Mouse (Mus musculus): ENCODE results near the gene Pikfyve. TPM values are rescaled to one million over a fixed set of nuclear protein-coding genes. Genes with fewer than 3 reads are reported as not detected.

The Pikfyve gene
- 43.6 TPM for polyA plus RNA-seq (2015; fragmentation: Illumina TruSeq; extraction: RNeasy Lipid Tissue Mini Kit (QIAGEN cat#74804); ENCODE audit: insufficient read depth, low replicate concordance)

DNA sequence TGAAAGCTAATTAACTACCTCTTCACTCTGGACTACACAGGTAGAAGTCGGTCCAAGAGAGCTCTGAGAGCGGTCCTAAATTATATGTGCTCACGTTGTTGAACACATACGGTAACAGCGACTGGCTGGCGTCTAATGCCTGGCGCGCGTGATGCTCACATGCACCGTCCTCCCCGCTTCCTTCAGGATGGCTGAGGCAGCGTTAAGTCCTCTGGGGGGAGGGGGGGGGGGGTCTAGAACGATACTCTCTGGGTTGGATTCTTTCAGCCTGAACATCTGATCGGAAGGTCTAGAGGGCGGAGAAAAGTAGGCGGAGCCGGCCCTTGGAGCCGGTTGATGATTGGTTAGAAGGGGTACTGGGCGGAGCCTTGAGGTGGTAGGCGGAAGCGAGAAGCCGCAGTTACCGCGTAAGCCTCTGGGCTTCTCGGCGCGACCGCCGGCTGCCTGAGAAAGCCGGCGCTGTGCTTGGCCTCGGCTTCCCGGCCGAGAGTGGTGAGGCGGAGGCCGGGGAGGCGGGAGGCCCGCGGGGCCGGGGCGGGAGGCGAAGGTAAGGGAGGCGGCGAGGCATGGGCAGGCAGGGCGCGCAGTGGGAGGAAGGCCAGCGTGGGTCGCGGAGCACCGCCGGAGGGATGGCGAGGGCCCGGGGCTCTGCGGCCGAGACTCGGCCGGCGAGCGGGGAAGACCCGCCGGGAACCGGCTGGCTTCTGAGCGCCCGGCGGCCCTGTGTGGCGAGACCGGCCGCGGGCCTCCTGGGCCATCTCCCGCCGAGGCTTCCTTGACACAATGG is at the start of gene Pikfyve, which contains the start of gene Idh1:
Gene Pikfyve, plus strand, starts transcription at position 397 of the 787 bp plus-strand sequence.
Gene Idh1, minus strand, starts transcription at position 214 of the 787 bp plus-strand sequence.

DNA sequence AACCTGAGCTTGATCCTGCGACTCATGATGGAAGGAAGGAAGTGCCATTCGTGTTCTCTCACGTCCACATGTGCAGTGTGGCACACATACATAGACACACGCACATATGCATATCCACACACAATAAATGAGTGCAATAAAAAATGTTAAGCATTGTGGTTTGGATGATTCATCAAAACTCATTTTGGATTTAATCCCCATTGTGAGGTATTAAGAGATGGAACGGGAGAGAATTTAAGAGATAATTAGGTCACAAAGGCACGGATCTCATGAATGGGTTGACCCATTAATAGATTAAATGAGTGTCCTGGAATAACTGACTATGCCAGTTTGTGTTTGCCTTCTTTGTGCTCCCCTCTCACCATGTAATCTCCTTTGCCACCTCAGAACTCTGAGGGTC is 95.3 kb downstream of the Pikfyve start, which contains the start of gene Pth2r:
Gene Pth2r, plus strand, starts transcription at position 301 of the 400 bp plus-strand sequence.

Other genes starting within 250 kb of the Pikfyve start
- 32.5 TPM for gene Plekhm3, start 229.9 kb upstream of the Pikfyve start, polyA plus RNA-seq (2015; fragmentation: Illumina TruSeq; extraction: RNeasy Lipid Tissue Mini Kit (QIAGEN cat#74804); ENCODE audit: insufficient read depth, low replicate concordance)
- gene Akr1cl, start 153.9 kb upstream of the Pikfyve start, polyA plus RNA-seq (2015; fragmentation: Illumina TruSeq; extraction: RNeasy Lipid Tissue Mini Kit (QIAGEN cat#74804); ENCODE audit: insufficient read depth, low replicate concordance) = 2.5 TPM
- gene Cryge, start 135.5 kb upstream of the Pikfyve start, polyA plus RNA-seq (2015; fragmentation: Illumina TruSeq; extraction: RNeasy Lipid Tissue Mini Kit (QIAGEN cat#74804); ENCODE audit: insufficient read depth, low replicate concordance) = not detected
- gene Crygd, start 123.2 kb upstream of the Pikfyve start, polyA plus RNA-seq (2015; fragmentation: Illumina TruSeq; extraction: RNeasy Lipid Tissue Mini Kit (QIAGEN cat#74804); ENCODE audit: insufficient read depth, low replicate concordance) = not detected
- gene Crygc, start 113.0 kb upstream of the Pikfyve start, polyA plus RNA-seq (2015; fragmentation: Illumina TruSeq; extraction: RNeasy Lipid Tissue Mini Kit (QIAGEN cat#74804); ENCODE audit: insufficient read depth, low replicate concordance) = not detected
- not detected for gene Crygb, start 104.4 kb upstream of the Pikfyve start, polyA plus RNA-seq (2015; fragmentation: Illumina TruSeq; extraction: RNeasy Lipid Tissue Mini Kit (QIAGEN cat#74804); ENCODE audit: insufficient read depth, low replicate concordance)
- gene Cryga, start 83.3 kb upstream of the Pikfyve start, polyA plus RNA-seq (2015; fragmentation: Illumina TruSeq; extraction: RNeasy Lipid Tissue Mini Kit (QIAGEN cat#74804); ENCODE audit: insufficient read depth, low replicate concordance) = not detected
- gene Gm28845, start 67.1 kb upstream of the Pikfyve start, polyA plus RNA-seq (2015; fragmentation: Illumina TruSeq; extraction: RNeasy Lipid Tissue Mini Kit (QIAGEN cat#74804); ENCODE audit: insufficient read depth, low replicate concordance) = not detected
- 0.14 TPM for gene D630023F18Rik, start 63.5 kb upstream of the Pikfyve start, polyA plus RNA-seq (2015; fragmentation: Illumina TruSeq; extraction: RNeasy Lipid Tissue Mini Kit (QIAGEN cat#74804); ENCODE audit: insufficient read depth, low replicate concordance)
- gene Idh1, start 183 bp upstream of the Pikfyve start, polyA plus RNA-seq (2015; fragmentation: Illumina TruSeq; extraction: RNeasy Lipid Tissue Mini Kit (QIAGEN cat#74804); ENCODE audit: insufficient read depth, low replicate concordance) = 67.6 TPM
- gene Pth2r, start 95.4 kb downstream of the Pikfyve start, polyA plus RNA-seq (2015; fragmentation: Illumina TruSeq; extraction: RNeasy Lipid Tissue Mini Kit (QIAGEN cat#74804); ENCODE audit: insufficient read depth, low replicate concordance) = not detected